Mouse (Mus musculus): ENCODE measurements around the gene Gja5.

DNA sequence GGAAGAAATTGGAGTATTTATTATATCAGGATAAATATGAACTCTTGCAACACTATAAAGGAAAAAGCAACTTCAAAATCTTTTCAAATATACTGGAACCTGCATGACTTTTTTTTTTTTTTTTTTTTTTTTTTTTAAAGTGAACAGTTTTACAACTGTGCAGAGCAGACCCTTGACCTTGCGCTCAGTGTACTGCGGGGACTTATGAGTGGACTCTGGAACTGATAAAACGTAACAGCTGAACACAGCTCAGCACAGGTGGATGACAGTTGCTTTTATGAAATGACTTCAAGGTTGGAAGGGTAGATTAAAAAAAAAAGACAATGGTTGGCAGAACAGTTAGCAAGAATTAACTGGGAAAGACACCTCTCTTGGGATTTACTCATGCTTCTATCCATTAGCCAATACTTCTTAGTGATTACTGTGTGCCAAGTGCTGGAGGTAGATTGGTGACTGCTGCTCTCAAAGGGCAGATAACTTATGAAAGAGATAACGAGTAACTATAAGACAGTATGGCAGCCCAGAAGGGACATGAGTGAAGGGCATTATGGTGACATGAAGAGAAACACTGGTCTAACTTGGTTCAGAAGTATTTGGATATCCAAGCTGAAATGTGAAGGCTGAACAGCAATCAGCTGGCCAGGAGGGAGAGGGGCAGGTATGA, 2.0 kb upstream of the Gja5 start:
- TF ChIP-seq POLR2A (IDR thresholded peaks at IDR 0.05; ENCODE audit: borderline replicate concordance, control insufficient read depth, low read depth, low read length): no peak
- TF ChIP-seq CTCF (IDR thresholded peaks at IDR 0.05; ENCODE audit: control insufficient read depth, insufficient read depth, low read length): no peak

All from bone marrow, adult 2 months (tissue).